Mouse (Mus musculus): ENCODE results near the gene Gm49425.

Gene Gm49425

GRCm38 (mm10) chr15:101517161-101517560 lies at the start of gene Gm49425:
Gm49425 (minus strand) TSS chr15:101517261.
- in situ Hi-C loops (cut with MboI, MseI), result loop anchor here (5.0 kb wide), 1 partner anchor 85 kb away; no protein-coding TSS in a partner anchor

GRCm38 (mm10) chr15:101562850-101563249 lies 45.8 kb upstream of the Gm49425 start, which contains the start of gene Krt90:
Krt90 (minus strand) TSS chr15:101562950.
- in situ Hi-C loops (cut with MboI, MseI), result no loop called here

- in situ Hi-C loops (cut with MboI, MseI), result no loop called here
Observed at GRCm38 (mm10) chr15:101558034-101558646, 41.1 kb upstream of the Gm49425 start.

- in situ Hi-C loops (cut with MboI, MseI), result no loop called here
Observed at GRCm38 (mm10) chr15:101553169-101553568, 36.1 kb upstream of the Gm49425 start.

GRCm38 (mm10) chr15:101552188-101552587 lies 35.1 kb upstream of the Gm49425 start:
- in situ Hi-C loops (cut with MboI, MseI), result no loop called here

- in situ Hi-C loops (cut with MboI, MseI), result no loop called here
Observed at GRCm38 (mm10) chr15:101550567-101550966, 33.5 kb upstream of the Gm49425 start, which contains the start of gene Krt82. Krt82 (minus strand) TSS chr15:101550667.

- in situ Hi-C loops (cut with MboI, MseI), result loop anchor here (5.0 kb wide), 1 partner anchor 98 kb away; no protein-coding TSS in a partner anchor
Observed at GRCm38 (mm10) chr15:101544478-101544877, 27.4 kb upstream of the Gm49425 start.

- in situ Hi-C loops (cut with MboI, MseI), result loop anchor here (5.0 kb wide), 1 partner anchor 100 kb away; no protein-coding TSS in a partner anchor
Observed at GRCm38 (mm10) chr15:101542543-101542942, 25.5 kb upstream of the Gm49425 start.

GRCm38 (mm10) chr15:101538580-101538900 lies 21.5 kb upstream of the Gm49425 start:
- in situ Hi-C loops (cut with MboI, MseI), result loop anchor here (5.0 kb wide), 1 partner anchor 509 kb away; no protein-coding TSS in a partner anchor

- in situ Hi-C loops (cut with MboI, MseI), result loop anchor here (5.0 kb wide), 1 partner anchor 509 kb away; no protein-coding TSS in a partner anchor
Observed at GRCm38 (mm10) chr15:101537864-101538579, 21.0 kb upstream of the Gm49425 start.

GRCm38 (mm10) chr15:101536054-101536850 lies 19.2 kb upstream of the Gm49425 start:
- in situ Hi-C loops (cut with MboI, MseI), result loop anchor here (5.0 kb wide), 1 partner anchor 511 kb away; no protein-coding TSS in a partner anchor

- in situ Hi-C loops (cut with MboI, MseI), result no loop called here
Observed at GRCm38 (mm10) chr15:101532720-101533119, 15.7 kb upstream of the Gm49425 start, which contains the start of gene Krt84. Krt84 (minus strand) TSS chr15:101532820.

GRCm38 (mm10) chr15:101522556-101523232 lies 5.6 kb upstream of the Gm49425 start:
- in situ Hi-C loops (cut with MboI, MseI), result no loop called here

GRCm38 (mm10) chr15:101519792-101520191 lies 2.7 kb upstream of the Gm49425 start:
- in situ Hi-C loops (cut with MboI, MseI), result loop anchor here (5.0 kb wide), 1 partner anchor 87 kb away; no protein-coding TSS in a partner anchor

- in situ Hi-C loops (cut with MboI, MseI), result no loop called here
Observed at GRCm38 (mm10) chr15:101508247-101508646, 8.8 kb downstream of the Gm49425 start.

GRCm38 (mm10) chr15:101506896-101507758 lies 9.9 kb downstream of the Gm49425 start:
- in situ Hi-C loops (cut with MboI, MseI), result no loop called here

- in situ Hi-C loops (cut with MboI, MseI), result no loop called here
Observed at GRCm38 (mm10) chr15:101497181-101497580, 19.9 kb downstream of the Gm49425 start.

GRCm38 (mm10) chr15:101495266-101495665 lies 21.8 kb downstream of the Gm49425 start:
- in situ Hi-C loops (cut with MboI, MseI), result no loop called here

GRCm38 (mm10) chr15:101494203-101494602 lies 22.9 kb downstream of the Gm49425 start:
- in situ Hi-C loops (cut with MboI, MseI), result no loop called here

GRCm38 (mm10) chr15:101493713-101494112 lies 23.3 kb downstream of the Gm49425 start:
- in situ Hi-C loops (cut with MboI, MseI), result no loop called here
